Mouse (Mus musculus): Measurements from ENCODE around the gene Bloc1s3. TPM values are rescaled to one million over a fixed set of nuclear protein-coding genes. Genes with fewer than 3 reads are reported as not detected.
"Not testable (repeated sequence)": the region's sequence is repeated elsewhere in the genome, so short reads cannot be mapped to it uniquely, and the experiment has no call there.

Gene Bloc1s3
- polyA plus RNA-seq, 1 experiment from 2014 or later: 3.6 TPM

- no peak overlapping the region for H3K4me2 ChIP-seq
- 77% methylated on average over 6 of the region's 6 CpGs for WGBS
Observed at GRCm38 (mm10) chr7:19512353-19512752, 4.2 kb upstream of the Bloc1s3 start.

DNA sequence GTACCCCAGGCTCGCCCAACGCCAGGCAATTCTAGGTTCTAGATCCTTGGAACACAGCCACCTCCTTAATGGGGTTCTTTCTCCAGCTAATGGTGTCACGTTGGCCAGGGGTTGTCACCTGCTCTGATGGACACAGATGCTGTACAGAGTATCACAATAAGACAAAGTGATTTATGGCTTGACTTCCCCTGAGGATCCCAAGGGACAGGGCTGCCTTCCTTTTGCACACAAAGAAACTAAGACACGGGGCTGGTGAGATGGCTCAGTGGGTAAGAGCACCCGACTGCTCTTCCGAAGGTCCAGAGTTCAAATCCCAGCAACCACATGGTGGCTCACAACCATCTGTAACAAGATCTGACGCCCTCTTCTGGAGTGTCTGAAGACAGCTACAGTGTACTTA lies 3.8 kb upstream of the Bloc1s3 start:
- not testable (repeated sequence) for H3K4me2 ChIP-seq; H3K9ac ChIP-seq (replicated peaks); ATAC-seq (ENCODE audit: insufficient number of reproducible peaks, insufficient read depth, low FRiP score, low TSS enrichment, low read depth); H3K4me3 ChIP-seq (replicated peaks); H3K27ac ChIP-seq; H3K9me3 ChIP-seq; H3K36me3 ChIP-seq
- H3K27me3 ChIP-seq: peaks cover 16% of the 10 kb centered on the region
- WGBS: 83% methylated on average over 7 of the region's 7 CpGs
- peaks cover 13% of the 10 kb centered on the region for H3K4me1 ChIP-seq (replicated peaks)

More at GRCm38 (mm10) chr7:19512353-19512752, 4.2 kb upstream of the Bloc1s3 start:
- Histone ChIP-seq H3K9ac (replicated peaks) (no peak overlapping the region), H3K27ac (no peak overlapping the region), H3K27me3 (peaks cover 20% of the 10 kb centered on the region), H3K36me3 (0 out of 2 replicates have a peak, but pooled peaks cover 3% of the 10 kb centered on the region), H3K4me1 (replicated peaks) (peaks cover 13% of the 10 kb centered on the region), H3K4me3 (replicated peaks) (no peak overlapping the region), H3K9me3 (no peaks in the 10 kb centered on the region)
- no peak for ATAC-seq (ENCODE audit: insufficient number of reproducible peaks, insufficient read depth, low FRiP score, low TSS enrichment, low read depth)

GRCm38 (mm10) chr7:19509786-19510185 lies 1.6 kb upstream of the Bloc1s3 start:
- Histone ChIP-seq H3K9me3 (no peaks in the 10 kb centered on the region), H3K36me3 (0 out of 2 replicates have a peak, but pooled peaks cover 3% of the 10 kb centered on the region), H3K9ac (replicated peaks) (peak overlapping the region; percentile 84; the same call in 1 of the 2 replicates), H3K4me2 (peak overlapping the region; percentile 94), H3K27me3 (no peaks in the 10 kb centered on the region), H3K4me1 (replicated peaks) (peaks cover 15% of the 10 kb centered on the region), H3K4me3 (replicated peaks) (peak overlapping the region; percentile 81; the same call in 1 of the 2 replicates), H3K27ac (no peak overlapping the region)
- no peak for ATAC-seq (ENCODE audit: insufficient number of reproducible peaks, insufficient read depth, low FRiP score, low TSS enrichment, low read depth)
- 95% methylated on average over 7 of the region's 7 CpGs for WGBS

DNA sequence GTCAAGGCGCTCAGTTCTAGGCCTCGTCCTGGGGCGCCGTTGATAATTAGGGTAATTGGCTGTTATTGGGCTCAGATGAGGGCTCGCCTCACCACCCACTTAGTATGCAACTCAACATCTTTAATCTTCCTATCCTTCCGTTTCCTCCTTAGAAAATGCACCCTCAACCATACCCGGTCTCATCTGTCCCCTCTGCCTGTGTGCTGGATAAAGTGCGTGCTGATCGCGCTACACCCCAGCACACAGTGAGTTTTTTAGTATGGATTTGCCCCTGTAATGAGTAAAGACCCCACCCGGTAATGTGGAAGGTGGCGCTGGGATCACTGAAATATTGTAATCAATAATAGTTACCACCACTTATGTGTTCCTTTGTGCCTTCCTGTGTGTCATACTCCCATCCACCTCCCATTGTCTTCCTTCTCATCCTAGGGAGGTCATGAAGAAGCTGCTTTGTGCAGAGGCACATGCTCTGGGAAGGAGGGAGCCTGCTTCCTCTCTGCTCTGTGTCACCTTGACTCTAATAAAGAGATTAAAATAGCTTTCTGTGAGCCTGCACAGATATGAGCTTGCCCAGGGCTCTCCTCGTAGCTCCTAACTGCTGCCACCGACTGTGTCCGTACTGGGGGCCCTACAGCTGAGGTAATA lies 879 bp upstream of the Bloc1s3 start:
- 9% methylated on average over 15 of the region's 15 CpGs for WGBS
- H3K9ac ChIP-seq (replicated peaks): peak overlapping the region; percentile 84
- peak overlapping the region; percentile 56; the same call in 1 of the 2 replicates for H3K27ac ChIP-seq
- H3K4me2 ChIP-seq: peak overlapping the region; percentile 94
- H3K4me1 ChIP-seq (replicated peaks): peaks cover 15% of the 10 kb centered on the region
- ATAC-seq (ENCODE audit: insufficient number of reproducible peaks, insufficient read depth, low FRiP score, low TSS enrichment, low read depth): peak; percentile 4
- H3K9me3 ChIP-seq: no peaks in the 10 kb centered on the region
- 0 out of 2 replicates have a peak, but pooled peaks cover 3% of the 10 kb centered on the region for H3K36me3 ChIP-seq
- no peaks in the 10 kb centered on the region for H3K27me3 ChIP-seq
- H3K4me3 ChIP-seq (replicated peaks): peak overlapping the region; percentile 81

DNA sequence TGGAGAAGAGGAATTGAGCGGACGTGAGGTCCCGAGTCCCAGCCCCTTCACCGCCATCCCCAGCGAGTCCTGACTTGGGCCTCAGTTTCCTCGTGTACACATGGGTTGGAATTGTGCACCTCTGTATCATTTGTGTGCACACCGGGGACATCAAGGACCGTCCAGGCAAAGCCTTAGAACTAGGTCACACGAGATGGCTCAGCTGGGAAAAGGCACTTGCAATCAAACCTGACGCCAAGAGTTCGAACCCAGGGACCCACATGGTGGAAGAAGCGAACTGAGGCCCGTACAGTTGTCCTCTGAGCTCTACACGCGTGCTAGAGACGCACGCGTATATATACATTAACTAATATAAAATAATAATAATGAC lies 570 bp downstream of the Bloc1s3 start:
- WGBS: 5% methylated on average over 18 of the region's 18 CpGs
- H3K27me3 ChIP-seq: no peaks in the 10 kb centered on the region
- peaks cover 15% of the 10 kb centered on the region for H3K4me1 ChIP-seq (replicated peaks)
- H3K9ac ChIP-seq (replicated peaks): peak overlapping the region; percentile 76
- ATAC-seq (ENCODE audit: insufficient number of reproducible peaks, insufficient read depth, low FRiP score, low TSS enrichment, low read depth): no peak
- no peaks in the 10 kb centered on the region for H3K9me3 ChIP-seq
- peak overlapping the region; percentile 72; the same call in 1 of the 2 replicates for H3K27ac ChIP-seq
- peak overlapping the region; percentile 81 for H3K4me3 ChIP-seq (replicated peaks)
- H3K4me2 ChIP-seq: peak overlapping the region; percentile 94
- 0 out of 2 replicates have a peak, but pooled peaks cover 3% of the 10 kb centered on the region for H3K36me3 ChIP-seq

DNA sequence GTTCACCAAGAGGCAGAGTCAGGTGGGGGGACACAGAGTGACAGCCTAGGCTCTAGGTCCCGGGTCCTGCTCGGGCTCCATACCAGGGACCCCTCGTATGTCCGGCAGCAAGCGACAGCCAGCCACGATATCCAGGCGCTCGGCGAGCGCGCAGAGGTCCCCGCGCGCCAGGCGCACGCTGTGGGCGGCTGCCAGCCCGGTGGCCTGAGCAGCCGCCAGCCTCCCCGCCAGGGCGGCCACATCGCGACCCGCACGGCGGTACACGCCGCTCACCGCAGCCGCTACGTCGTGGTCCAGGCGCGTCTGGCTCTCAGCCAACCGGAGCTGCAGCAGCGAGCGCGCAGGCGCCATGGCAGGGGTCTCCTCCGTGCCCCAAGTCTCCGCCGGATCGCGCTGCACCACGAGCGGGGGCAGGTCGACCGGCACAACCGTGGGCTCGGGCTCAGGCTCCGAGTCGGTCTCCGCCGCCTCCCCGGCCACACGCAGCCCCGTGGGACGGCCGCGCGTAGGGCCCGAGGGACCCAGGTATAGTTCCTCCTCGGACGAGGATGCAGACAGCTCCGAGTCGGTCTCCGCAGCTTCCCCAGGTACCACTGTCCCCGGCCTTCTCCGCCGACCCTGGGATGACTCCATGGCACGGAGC lies 1.1 kb downstream of the Bloc1s3 start:
- Histone ChIP-seq H3K27ac (peak overlapping the region; percentile 72; the same call in 1 of the 2 replicates), H3K4me3 (replicated peaks) (peak overlapping the region; percentile 81), H3K27me3 (no peaks in the 10 kb centered on the region), H3K4me1 (replicated peaks) (peaks cover 15% of the 10 kb centered on the region), H3K9me3 (no peaks in the 10 kb centered on the region), H3K4me2 (peak overlapping the region; percentile 94), H3K9ac (replicated peaks) (peak overlapping the region; percentile 76), H3K36me3 (0 out of 2 replicates have a peak, but pooled peaks cover 3% of the 10 kb centered on the region)
- under 1% methylated on average over 71 of the region's 71 CpGs for WGBS
- ATAC-seq (ENCODE audit: insufficient number of reproducible peaks, insufficient read depth, low FRiP score, low TSS enrichment, low read depth): no peak

DNA sequence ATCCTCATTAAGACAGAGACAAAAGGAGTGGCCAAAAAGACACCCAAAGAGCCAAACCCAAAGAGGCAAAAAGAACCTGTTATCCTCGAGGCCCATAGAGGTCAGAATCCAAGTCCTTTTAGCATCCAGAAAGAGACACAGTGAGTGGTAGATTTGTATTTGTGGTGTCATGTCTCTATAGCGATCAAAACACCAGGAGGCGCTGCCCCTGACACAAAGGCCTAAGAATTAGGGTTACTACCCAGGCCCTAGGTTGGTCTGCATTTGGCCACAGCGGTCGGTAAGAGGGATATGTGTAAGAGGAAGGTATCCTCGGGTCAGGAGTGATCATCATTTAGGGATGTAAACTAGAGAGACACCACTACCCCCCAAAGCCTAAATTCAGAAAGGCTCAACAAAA lies 1.8 kb downstream of the Bloc1s3 start:
- peaks cover 15% of the 10 kb centered on the region for H3K4me1 ChIP-seq (replicated peaks)
- H3K27ac ChIP-seq: no peak overlapping the region
- H3K4me3 ChIP-seq (replicated peaks): peak overlapping the region; percentile 81
- no peaks in the 10 kb centered on the region for H3K9me3 ChIP-seq
- 29% methylated on average over 6 of the region's 6 CpGs for WGBS
- H3K9ac ChIP-seq (replicated peaks): no peak overlapping the region
- H3K27me3 ChIP-seq: no peaks in the 10 kb centered on the region
- ATAC-seq (ENCODE audit: insufficient number of reproducible peaks, insufficient read depth, low FRiP score, low TSS enrichment, low read depth): no peak
- H3K36me3 ChIP-seq: 0 out of 2 replicates have a peak, but pooled peaks cover 3% of the 10 kb centered on the region
- peak overlapping the region; percentile 94 for H3K4me2 ChIP-seq

GRCm38 (mm10) chr7:19503481-19504068 lies 4.6 kb downstream of the Bloc1s3 start:
- 35% methylated on average over 5 of the region's 5 CpGs for WGBS
- H3K4me1 ChIP-seq (replicated peaks): peaks cover 11% of the 10 kb centered on the region; the same call in 1 of the 2 replicates
- no peaks in the 10 kb centered on the region for H3K27me3 ChIP-seq
- H3K36me3 ChIP-seq: no peaks in the 10 kb centered on the region
- H3K9ac ChIP-seq (replicated peaks): no peak overlapping the region
- H3K9me3 ChIP-seq: no peaks in the 10 kb centered on the region
- ATAC-seq (ENCODE audit: insufficient number of reproducible peaks, insufficient read depth, low FRiP score, low TSS enrichment, low read depth): no peak
- H3K4me2 ChIP-seq: no peak overlapping the region
- no peak overlapping the region for H3K4me3 ChIP-seq (replicated peaks)
- H3K27ac ChIP-seq: no peak overlapping the region

- 67% methylated on average over 4 of the region's 4 CpGs for WGBS
- Histone ChIP-seq H3K9ac (replicated peaks) (no peak overlapping the region), H3K36me3 (no peaks in the 10 kb centered on the region), H3K9me3 (no peaks in the 10 kb centered on the region), H3K27me3 (no peaks in the 10 kb centered on the region), H3K4me1 (replicated peaks) (0 out of 2 replicates have a peak, but pooled peaks cover 6% of the 10 kb centered on the region), H3K27ac (no peak overlapping the region), H3K4me2 (no peak overlapping the region), H3K4me3 (replicated peaks) (no peak overlapping the region)
- no peak for ATAC-seq (ENCODE audit: insufficient number of reproducible peaks, insufficient read depth, low FRiP score, low TSS enrichment, low read depth)
Observed at GRCm38 (mm10) chr7:19501658-19502057, 6.5 kb downstream of the Bloc1s3 start.

DNA sequence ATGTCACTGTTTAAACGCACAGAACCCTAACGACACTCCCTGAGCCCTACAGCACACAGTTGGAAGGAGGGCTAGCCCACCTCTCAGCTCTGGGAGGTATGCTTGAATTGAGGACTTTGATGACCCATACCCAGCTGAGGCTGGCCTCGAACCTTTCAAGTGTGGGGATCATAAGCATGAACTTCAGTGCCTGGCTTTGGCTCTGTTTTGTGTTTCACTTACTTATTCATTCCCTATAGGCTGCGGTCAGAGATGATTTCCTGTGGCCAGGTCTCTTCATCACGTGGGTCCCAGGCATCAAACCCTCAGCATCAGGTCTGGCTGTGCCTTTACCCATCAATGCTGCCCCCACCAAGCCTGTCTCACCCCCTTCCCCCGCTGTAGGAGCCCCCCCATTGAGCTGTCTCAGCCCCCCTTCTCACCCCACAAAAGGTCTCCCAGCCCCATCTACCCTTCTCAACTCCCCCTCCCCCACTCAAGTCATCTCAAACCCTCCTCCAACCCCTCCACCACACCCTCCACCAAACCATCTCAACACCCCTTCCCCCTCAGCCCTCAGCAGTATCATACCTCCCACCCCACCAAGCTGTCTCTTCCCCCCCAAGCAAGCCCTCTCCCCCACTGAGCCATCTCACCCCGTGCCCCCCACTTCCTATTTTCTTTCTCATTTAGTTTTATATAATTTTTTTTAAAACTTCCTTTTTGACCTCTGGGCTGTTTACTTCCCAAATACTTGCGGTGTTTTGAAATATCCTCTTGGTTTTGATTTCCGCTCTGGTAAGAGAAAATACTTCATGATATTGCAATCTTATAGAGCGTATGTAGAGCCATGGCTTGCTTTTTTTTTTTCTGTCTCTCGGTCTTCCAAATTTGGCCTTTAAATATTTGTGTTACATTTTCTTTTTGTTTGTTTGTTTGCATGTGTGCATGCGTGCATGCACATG lies 7.5 kb downstream of the Bloc1s3 start:
- Histone ChIP-seq H3K27ac (no peak overlapping the region), H3K27me3 (peaks cover 3% of the 10 kb centered on the region; the same call in 1 of the 2 replicates), H3K9me3 (no peaks in the 10 kb centered on the region), H3K4me1 (replicated peaks) (0 out of 2 replicates have a peak, but pooled peaks cover 4% of the 10 kb centered on the region), H3K9ac (replicated peaks) (no peak overlapping the region), H3K4me3 (replicated peaks) (no peak overlapping the region), H3K36me3 (no peaks in the 10 kb centered on the region), H3K4me2 (no peak overlapping the region)
- 75% methylated on average over 12 of the region's 12 CpGs for WGBS
- ATAC-seq (ENCODE audit: insufficient number of reproducible peaks, insufficient read depth, low FRiP score, low TSS enrichment, low read depth): no peak
